Mouse (Mus musculus): ENCODE data around the gene Gm37419.

DNA sequence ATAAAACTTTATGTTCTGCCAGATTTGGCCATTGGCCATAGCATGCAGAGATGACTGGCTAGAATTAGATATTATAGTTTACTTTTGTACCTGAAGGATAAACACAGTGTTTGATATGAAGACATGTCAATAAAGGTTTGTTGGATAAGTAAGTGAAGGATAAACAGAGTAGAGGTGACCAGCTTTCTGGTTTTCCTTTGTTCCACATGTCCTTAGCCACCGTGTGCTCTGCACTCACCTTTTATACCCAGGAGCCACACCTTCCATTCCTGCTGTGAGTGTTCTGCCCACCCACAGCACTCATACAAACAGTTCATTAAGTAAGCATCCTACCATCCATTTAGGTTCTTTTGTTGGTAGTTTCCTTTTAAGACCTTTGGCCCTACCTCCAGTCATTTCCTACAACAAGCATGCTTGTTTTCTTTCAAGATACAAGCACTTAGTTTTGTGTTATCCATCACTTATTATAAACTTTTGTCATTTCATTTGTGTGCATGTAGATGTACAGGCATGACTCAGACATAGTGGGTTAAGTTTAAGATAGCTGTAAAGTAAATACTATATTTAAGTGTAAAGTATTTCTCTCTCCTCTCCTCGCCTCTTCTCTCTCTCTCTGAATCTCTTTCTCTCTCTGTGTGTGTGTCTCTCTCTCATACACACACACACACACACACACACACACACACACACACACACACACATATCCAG lies 41.8 kb downstream of the Gm37419 start:
- TF ChIP-seq CTCF (IDR thresholded peaks at IDR 0.05; ENCODE audit: control insufficient read depth, insufficient read depth, low read length) (no peak), POLR2A (IDR thresholded peaks at IDR 0.05; ENCODE audit: borderline replicate concordance, control insufficient read depth, low read depth, low read length) (no peak)
